Mouse (Mus musculus) olfactory bulb, adult 2 months (tissue): Measurements from ENCODE around the gene Sntb2.

Experiments
- CTCF ChIP-seq: fragments of 200-500 bp; IDR thresholded peaks from 2 replicates; pipeline ENCODE4 v1.5.1; 2012; ENCODE audit warnings: low read depth, mild to moderate bottlenecking, low read length, moderate library complexity; ENCODE audit not compliant: insufficient read depth
- POLR2A ChIP-seq: fragments of 200-500 bp; IDR thresholded peaks from 2 replicates; pipeline ENCODE4 v1.6.1; 2012; ENCODE audit warnings: mild to moderate bottlenecking, low read depth, low read length, moderate library complexity; ENCODE audit not compliant: insufficient read depth

DNA sequence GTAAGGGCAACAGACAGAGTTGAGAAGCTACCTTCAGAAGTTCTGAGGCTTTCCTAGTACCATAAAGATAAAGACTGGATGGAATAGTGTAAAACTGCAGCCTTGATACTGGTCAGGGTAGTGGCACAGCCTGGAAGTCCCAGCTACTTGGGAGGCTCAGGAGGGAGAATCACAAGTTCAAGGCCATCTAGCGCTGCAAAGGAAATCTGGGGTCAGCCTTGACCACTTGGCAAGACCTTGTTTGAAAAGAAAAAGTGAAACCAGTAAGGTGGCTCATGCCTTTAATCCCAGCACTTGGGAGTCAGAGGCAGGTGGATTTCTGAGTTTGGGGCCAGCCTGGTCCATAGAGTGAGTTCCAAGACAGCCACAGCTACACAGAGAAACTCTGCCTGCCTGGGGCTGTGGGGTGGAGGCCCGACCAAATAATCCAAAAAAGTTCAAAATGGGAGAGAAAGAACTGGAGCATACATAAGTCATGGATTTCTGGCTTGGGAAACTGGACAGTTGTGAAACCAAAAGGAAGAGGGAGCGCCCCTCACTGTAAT lies 8.4 kb downstream of the Sntb2 start:
- no peak for TF ChIP-seq CTCF
- no peak for TF ChIP-seq POLR2A
